Mouse (Mus musculus) heart, embryonic 11.5 days (tissue): ENCODE measurements at regions not wholly inside any gene's neighbourhood (a gene's known extent, or its start where the extent isn't known, plus 50 kb on each side); places are given as distances from the start of the nearest gene placed in this dataset.

Experiments used
- ATAC-seq: fragments of 200-750 bp; cut with Nextera tagmentation; replicated peaks from 2 replicates; pipeline ENCODE4 v1.8.0; 2017; ENCODE audit warnings: moderate library complexity; ENCODE audit not compliant: insufficient number of reproducible peaks, low FRiP score, low TSS enrichment
- H3K27ac ChIP-seq: fragments of 300-500 bp; sonication (generic); 2 replicates; pipeline ENCODE4 v1.5.1; 2014; ENCODE audit warnings: mild to moderate bottlenecking, low read depth, low read length
- H3K27me3 ChIP-seq: fragments of 300-500 bp; sonication (generic); 2 replicates; pipeline ENCODE4 v1.6.1; 2014; ENCODE audit warnings: mild to moderate bottlenecking, low read length, mixed read lengths; ENCODE audit not compliant: control insufficient read depth, insufficient read depth
- H3K36me3 ChIP-seq: fragments of 300-500 bp; sonication (generic); 2 replicates; pipeline ENCODE4 v1.6.1; 2014; ENCODE audit warnings: mild to moderate bottlenecking, low read length, moderate library complexity, mixed read lengths; ENCODE audit not compliant: control insufficient read depth, insufficient read depth
- H3K4me1 ChIP-seq: fragments of 300-500 bp; sonication (generic); 2 replicates; pipeline ENCODE4 v1.6.1; 2014; ENCODE audit warnings: low read length; ENCODE audit not compliant: control insufficient read depth, insufficient read depth
- H3K4me2 ChIP-seq: fragments of 300-500 bp; sonication (generic); 2 replicates; pipeline ENCODE4 v1.6.1; 2014; ENCODE audit warnings: mild to moderate bottlenecking, moderate library complexity
- H3K4me3 ChIP-seq: fragments of 300-500 bp; sonication (generic); 2 replicates; pipeline ENCODE4 v1.5.1; 2014; ENCODE audit warnings: low read depth, low read length
- H3K9ac ChIP-seq: fragments of 300-500 bp; sonication (generic); 2 replicates; pipeline ENCODE4 v1.6.1; 2014; ENCODE audit warnings: mild to moderate bottlenecking, low read depth, low read length, moderate library complexity
- H3K9me3 ChIP-seq: fragments of 300-500 bp; sonication (generic); replicated peaks from 2 replicates; pipeline ENCODE4 v1.6.1; 2016; ENCODE audit warnings: low read length; ENCODE audit not compliant: control insufficient read depth
- WGBS: fragments of 180-500 bp; shearing (Covaris S2); extraction: QIAGEN DNeasy Blood & Tissue Kit; methylation state at CpG from one replicate; pipeline ENCODE4 v1.1.7; 2014; ENCODE audit not compliant: insufficient replicate concordance; 5-methylcytosine and 5-hydroxymethylcytosine counted together

DNA sequence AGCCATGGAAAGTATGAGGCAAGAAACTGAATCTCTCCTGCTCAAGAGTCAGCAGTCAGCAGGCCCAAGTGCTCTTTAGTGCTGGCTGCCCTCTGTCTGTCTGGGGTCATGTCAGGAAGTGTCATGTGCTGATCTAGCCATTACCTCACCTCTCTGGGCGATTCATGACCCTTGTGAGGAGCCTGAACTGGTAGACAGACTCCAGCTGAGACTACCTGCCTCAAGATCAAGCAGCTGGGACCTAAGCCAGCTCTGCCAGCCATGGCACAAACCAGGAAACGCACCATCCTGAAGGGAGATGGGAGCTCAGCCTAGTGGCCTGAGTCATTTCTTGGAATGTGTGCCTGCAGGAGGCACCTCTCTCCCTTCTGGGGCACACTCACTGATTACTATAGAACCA is 221.2 kb upstream of the Sesn3 start:
- peaks cover 10% of the 10 kb centered on the region for H3K4me1 ChIP-seq
- H3K36me3 ChIP-seq: no peaks in the 10 kb centered on the region
- no peaks in the 10 kb centered on the region; the same call in 1 of the 2 replicates for H3K27me3 ChIP-seq
- peak overlapping the region; percentile 35; the same call in 1 of the 2 replicates for H3K27ac ChIP-seq
- no peak overlapping the region for H3K4me3 ChIP-seq
- H3K9ac ChIP-seq: no peak overlapping the region
- 26% methylated on average over 2 of the region's 2 CpGs for WGBS
- no peaks in the 10 kb centered on the region for H3K9me3 ChIP-seq
- peak; percentile 31; the same call in 1 of the 2 replicates for ATAC-seq
- H3K4me2 ChIP-seq: no peak overlapping the region

DNA sequence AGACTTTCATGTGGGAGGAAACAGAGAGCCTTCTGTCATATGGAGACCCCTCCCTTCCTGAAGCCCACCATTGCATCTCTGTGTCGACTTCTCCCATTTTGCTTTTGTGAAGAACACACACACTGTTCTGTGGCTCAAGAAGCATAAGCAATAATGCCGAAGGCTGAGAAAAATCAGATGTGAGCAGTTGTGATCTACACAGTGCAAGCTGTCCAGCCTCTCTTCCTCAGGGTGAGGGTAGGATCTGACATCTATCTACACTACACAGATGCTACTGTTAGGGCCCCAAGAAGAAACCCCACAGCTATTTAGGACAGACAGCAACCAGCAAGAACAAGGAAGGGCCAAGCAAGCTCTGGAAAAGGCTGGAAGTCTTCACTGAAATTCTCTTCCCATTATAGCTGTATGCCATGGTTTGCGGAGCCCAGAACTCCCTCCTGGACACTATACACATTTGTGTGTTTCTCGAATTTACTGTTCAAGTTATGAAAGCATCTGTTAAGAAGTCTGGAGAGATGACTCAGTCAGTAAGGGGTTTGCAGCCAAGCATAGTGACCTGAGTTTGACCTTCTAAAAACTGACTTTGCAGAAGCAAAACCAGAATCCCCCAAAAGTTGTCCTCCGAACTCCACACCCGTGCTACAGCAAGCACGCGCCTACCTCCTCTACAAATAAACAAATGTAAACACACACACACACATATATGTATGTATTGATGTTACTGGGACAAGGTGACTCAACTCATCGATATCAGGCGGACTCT is 218.3 kb upstream of the Sesn3 start:
- no peak overlapping the region for H3K27ac ChIP-seq
- no peak for ATAC-seq
- 76% methylated on average over 10 of the region's 10 CpGs for WGBS
- no peaks in the 10 kb centered on the region for H3K27me3 ChIP-seq
- no peak overlapping the region for H3K4me3 ChIP-seq
- H3K4me1 ChIP-seq: peaks cover 10% of the 10 kb centered on the region
- no peak overlapping the region for H3K9ac ChIP-seq
- H3K4me2 ChIP-seq: no peak overlapping the region
- H3K9me3 ChIP-seq: no peaks in the 10 kb centered on the region
- H3K36me3 ChIP-seq: no peaks in the 10 kb centered on the region

DNA sequence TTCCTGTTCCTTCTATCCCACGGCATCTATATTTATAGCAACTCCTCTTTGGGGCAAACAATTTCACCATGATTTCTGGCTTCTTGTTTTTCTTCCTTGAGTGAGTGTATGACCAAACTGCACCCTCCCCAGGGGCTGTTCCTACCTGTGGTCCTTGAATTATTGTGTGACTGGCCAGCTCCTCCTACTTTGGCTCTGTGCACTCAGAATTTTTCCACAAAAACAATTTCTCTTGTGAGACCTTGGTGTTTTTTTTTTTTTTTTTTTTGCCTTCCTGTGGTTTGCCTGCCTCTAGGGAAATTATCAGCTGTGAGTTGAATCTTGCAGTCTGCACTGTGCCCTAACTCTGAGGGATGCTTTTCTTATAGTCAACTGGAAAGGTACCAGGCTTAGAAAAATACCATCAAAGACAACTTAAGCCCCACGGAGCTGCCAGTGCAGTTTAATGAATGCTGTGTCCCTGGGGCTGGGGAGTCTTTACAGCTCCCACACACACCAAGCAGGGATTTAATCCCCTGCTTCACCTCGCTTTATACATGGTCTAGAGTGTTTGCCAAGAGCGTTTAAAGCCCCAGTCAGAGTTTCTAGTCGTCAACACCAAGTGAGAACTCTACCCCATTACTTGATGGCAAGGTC is 216.2 kb upstream of the Sesn3 start:
- 41% methylated on average over 5 of the region's 5 CpGs for WGBS
- Histone ChIP-seq H3K27ac (no peak overlapping the region), H3K4me2 (no peak overlapping the region)

DNA sequence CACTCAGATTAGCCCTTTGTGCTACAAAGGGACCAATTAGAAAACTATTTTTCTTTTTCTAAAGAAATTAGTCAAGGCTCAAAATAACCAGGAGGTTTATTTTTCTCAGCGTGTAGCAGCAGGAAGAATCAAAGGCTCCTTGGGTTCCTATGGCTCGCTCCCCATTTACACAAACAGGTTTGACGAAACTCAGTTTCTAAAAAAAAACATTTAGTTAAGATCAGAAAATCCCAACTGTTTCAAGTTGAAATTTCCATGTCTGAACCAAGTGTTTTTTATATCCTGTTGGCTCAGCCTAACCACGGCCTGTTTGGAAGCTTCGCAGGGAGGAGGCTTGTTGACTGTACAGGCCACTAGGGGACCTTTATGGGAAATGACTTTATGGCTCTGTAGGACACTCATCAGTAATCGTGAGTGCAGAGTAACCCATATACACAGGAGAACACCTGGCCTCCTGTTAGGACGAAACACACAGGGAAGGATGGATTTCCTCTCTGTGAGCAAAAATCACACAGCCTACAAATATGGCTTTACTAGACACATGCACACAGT is 215.6 kb upstream of the Sesn3 start:
- no peak for ATAC-seq
- H3K36me3 ChIP-seq: no peaks in the 10 kb centered on the region
- WGBS: 62% methylated on average over 7 of the region's 7 CpGs
- no peaks in the 10 kb centered on the region for H3K27me3 ChIP-seq
- no peak overlapping the region for H3K4me3 ChIP-seq
- H3K27ac ChIP-seq: no peak overlapping the region
- no peak overlapping the region for H3K9ac ChIP-seq
- H3K4me2 ChIP-seq: no peak overlapping the region
- no peaks in the 10 kb centered on the region; the same call in 1 of the 2 replicates for H3K4me1 ChIP-seq
- H3K9me3 ChIP-seq: no peaks in the 10 kb centered on the region

More for the DNA sequence above, 216.2 kb upstream of the Sesn3 start:
- Histone ChIP-seq H3K36me3 (no peaks in the 10 kb centered on the region), H3K4me3 (no peak overlapping the region), H3K9ac (no peak overlapping the region), H3K27me3 (no peaks in the 10 kb centered on the region), H3K4me1 (peaks cover 6% of the 10 kb centered on the region), H3K9me3 (no peaks in the 10 kb centered on the region)
- no peak for ATAC-seq

DNA sequence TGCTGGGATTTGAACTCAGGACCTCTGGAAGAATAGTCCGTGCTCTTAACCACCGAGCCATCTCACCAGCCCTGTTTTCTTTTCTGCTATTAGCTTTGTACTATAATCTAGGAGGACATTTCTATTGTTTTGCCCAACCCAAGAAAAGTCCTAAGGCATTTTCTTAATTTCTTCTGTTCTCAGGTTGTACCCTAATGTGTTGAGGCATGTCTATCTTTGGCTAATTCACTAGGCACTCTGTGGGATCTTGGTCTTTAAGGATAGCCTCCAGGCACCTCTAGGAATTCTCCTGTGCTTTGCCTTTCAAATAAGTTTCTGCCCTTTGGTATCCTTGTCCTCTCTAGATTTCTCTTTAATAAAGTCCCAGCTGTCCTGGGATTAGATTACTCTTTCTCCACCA is 214.6 kb upstream of the Sesn3 start:
- no peaks in the 10 kb centered on the region for H3K4me1 ChIP-seq
- no peaks in the 10 kb centered on the region for H3K27me3 ChIP-seq
- WGBS: 79% methylated on average over 2 of the region's 2 CpGs
- H3K9me3 ChIP-seq: no peaks in the 10 kb centered on the region
- H3K9ac ChIP-seq: no peak overlapping the region
- H3K4me2 ChIP-seq: no peak overlapping the region
- H3K36me3 ChIP-seq: no peaks in the 10 kb centered on the region
- no peak overlapping the region for H3K27ac ChIP-seq
- H3K4me3 ChIP-seq: no peak overlapping the region
- no peak for ATAC-seq

DNA sequence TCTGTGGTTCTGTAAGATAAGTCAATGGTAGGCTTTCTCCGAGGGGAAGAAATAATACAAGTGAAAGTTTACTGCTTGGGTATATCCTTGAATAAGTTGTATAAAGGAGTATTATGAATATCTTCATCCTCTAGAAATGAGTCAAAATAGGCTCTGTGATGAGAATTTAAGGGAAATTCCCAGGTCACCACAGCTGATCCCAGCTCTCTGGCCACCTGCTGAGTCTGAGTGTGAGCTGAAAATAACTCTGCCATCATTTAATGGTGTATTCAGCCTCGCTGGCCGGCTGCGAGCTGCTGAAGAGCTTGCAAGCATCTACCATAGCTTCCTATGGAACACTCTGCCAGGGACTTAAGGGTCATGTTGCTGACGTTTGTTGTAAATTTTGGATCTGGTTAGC is 213.5 kb upstream of the Sesn3 start:
- Histone ChIP-seq H3K27ac (no peak overlapping the region), H3K9ac (no peak overlapping the region), H3K36me3 (no peaks in the 10 kb centered on the region), H3K4me1 (no peaks in the 10 kb centered on the region), H3K27me3 (no peaks in the 10 kb centered on the region), H3K4me3 (no peak overlapping the region), H3K9me3 (no peaks in the 10 kb centered on the region), H3K4me2 (no peak overlapping the region)
- ATAC-seq: no peak
- WGBS: 79% methylated on average over 5 of the region's 5 CpGs

DNA sequence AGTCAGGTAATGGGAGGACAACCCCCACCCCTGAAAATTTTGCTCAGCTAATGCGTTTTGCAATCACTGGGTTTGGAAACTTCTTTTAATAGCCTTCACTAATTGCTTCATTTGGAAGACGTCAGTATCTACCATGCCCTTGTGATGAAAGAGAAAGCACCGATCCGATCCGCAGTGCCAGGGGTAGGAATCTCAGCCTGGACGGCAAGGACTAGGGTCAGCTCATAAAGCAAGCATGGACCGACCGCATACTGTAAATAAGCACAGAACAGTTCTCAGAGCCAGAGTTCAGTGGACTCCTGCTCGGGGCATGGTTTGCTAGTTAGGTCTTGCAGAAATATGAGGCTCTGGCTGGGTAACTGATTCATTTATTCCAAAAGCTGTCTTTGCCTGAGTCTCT is 213.0 kb upstream of the Sesn3 start:
- H3K4me2 ChIP-seq: no peak overlapping the region
- no peak for ATAC-seq
- no peak overlapping the region for H3K4me3 ChIP-seq
- H3K27ac ChIP-seq: no peak overlapping the region
- no peaks in the 10 kb centered on the region for H3K4me1 ChIP-seq
- no peak overlapping the region for H3K9ac ChIP-seq
- H3K36me3 ChIP-seq: no peaks in the 10 kb centered on the region
- no peaks in the 10 kb centered on the region for H3K9me3 ChIP-seq
- H3K27me3 ChIP-seq: no peaks in the 10 kb centered on the region
- WGBS: 73% methylated on average over 9 of the region's 9 CpGs

DNA sequence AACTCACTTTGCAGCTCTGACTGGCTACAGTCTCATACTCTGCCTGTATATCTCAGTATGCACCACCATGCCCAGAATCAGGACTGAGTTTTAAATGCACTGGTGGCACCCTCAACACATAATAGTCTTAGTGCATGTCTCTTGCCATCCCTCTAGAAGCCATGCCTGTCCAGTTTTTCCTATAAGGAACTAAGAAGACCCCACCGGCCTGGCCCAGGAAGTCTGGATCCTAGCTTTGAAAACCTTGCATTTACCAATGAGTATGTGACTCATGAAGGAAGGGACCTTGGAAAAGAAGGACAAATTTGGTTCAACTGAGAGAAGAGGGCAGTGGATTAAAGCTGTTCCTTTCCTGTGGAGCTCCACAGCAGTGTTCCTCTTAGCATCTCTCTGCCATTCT is 212.2 kb upstream of the Sesn3 start:
- no peaks in the 10 kb centered on the region for H3K27me3 ChIP-seq
- 83% methylated on average over 1 of the region's 1 CpGs for WGBS
- no peak overlapping the region for H3K4me2 ChIP-seq
- no peak overlapping the region for H3K4me3 ChIP-seq
- ATAC-seq: no peak
- no peak overlapping the region for H3K9ac ChIP-seq
- H3K4me1 ChIP-seq: no peaks in the 10 kb centered on the region
- H3K36me3 ChIP-seq: no peaks in the 10 kb centered on the region
- no peak overlapping the region for H3K27ac ChIP-seq
- no peaks in the 10 kb centered on the region for H3K9me3 ChIP-seq
